Mouse (Mus musculus): ENCODE measurements around the gene Adam10.
A peak's percentile ranks its signal among the peaks of the same experiment; 100 is the strongest.

The Adam10 gene

DNA sequence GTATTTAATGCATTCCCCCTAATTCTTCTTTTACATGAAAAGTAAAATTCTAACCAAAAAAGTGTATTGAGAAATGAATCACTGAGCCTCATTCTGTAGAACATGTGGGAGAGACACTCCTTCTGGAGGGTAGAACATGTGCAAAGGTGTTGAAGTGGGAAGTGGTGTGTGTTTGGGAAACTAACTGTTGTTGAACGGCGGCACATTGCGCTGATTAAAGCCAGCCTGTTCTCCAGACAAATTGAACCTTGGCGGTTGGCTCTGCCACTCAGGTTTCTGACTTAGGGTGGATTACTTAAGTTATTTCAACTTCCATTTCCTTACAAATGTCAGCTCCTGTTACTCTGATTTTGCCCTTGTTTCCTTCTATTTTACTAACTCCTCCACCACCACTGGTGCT is 5.1 kb upstream of the Adam10 start:
- no peak for DNase-seq (ENCODE audit: low spot score)

DNA sequence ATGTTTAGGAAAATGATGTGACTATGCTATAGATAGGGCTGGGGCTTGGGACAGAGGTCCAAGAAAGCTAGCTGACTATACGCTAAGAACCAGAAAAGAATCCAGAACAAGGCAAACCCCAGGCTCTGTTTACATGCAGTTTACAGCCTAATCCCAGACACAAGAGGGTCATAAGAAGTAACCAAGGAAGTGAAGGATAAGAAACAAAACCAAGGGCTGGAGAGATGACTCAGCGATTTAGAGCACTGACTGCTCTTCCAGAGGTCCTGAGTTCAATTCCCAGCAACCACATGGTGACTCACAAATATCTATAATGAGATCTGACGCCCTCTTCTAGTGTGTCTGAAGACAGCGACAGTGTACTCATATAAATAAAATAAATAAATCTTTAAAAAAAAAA is 3.7 kb upstream of the Adam10 start:
- no peak for DNase-seq (ENCODE audit: low spot score)

DNA sequence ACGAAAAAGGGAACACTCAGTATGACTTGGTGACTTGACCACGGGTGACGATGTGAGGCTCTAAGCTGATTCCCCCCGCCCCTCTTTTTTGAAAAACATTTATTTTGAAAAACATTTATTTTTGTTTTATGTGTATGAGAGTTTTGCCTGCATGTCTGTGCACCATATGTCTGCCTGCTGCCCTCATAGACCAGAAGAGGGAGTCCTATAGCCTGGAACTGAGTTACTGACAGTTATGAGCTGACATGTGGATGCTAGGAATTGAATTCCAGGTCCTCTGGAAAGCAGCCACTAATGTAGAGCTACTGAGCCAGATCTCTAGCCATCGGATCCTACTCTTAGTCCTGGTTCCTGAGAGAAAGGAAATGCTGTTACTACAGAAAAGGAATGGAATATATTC is 2.8 kb upstream of the Adam10 start:
- DNase-seq (ENCODE audit: low spot score): no peak

DNA sequence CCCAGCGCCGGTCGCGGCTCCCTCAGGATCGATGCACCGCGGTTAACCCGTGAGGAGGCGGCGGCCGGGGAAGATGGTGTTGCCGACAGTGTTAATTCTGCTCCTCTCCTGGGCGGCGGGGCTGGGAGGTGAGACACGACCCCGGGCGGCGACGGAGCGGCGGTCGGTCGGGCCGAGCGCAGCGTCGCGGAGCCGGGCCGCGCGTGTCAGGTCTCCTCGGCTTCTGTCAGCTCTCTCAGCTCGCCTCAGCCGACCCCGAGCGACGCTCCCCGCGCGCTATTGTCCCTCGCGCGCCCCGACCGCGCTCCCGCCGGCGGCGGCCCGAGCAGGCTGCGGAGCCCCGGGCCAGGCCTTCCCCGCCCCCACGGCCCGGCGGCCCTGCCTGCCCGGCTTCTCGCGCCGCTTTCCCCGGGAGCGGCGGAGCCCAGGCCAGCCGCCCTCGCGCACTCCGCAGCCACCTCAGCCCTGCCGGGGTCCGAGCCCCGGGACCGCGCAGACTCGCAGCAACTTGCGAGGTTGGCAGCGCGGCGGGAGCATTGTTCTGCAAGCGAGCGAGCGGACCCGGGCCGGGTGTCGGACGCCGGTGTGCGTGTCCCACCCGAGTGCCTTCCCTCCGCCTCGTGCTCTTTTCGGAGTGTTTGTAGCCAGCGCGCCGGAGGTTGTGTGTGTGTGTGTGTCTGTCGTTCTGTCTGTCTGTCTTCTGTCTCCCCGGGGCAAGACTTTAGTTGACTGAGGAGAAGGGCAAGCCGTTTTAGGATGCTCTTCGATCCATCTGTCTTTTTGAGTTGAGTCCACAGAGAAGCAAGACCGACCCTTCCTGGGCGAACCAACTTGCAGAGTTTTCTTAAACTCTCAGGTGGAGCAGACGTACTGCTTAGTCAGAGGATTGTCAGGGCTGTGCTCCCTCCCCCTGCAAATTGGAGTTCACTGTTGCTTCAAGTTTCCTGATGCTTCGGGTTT is 615 bp downstream of the Adam10 start:
- DNase-seq (ENCODE audit: low spot score): peak; percentile 29

DNA sequence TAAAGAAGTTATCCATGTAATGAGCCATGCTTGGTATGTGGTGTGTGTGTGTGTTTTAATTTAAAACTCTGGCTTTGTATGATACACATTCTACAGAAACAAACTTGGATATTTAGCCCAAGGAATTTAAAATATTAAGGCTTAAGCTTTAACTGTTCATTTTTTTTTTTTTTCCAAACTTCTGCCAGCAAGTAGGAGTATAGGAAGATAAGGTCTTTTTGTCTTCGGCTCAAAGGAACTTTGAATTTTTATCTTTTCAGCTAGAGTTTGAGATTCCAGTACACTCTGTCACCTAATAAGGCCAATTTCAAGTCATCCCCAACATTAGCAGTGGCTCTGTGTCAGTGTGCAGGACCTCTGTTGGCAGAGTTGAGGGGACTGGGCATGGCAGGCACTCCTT is 3.4 kb downstream of the Adam10 start:
- no peak for DNase-seq (ENCODE audit: low spot score)

DNA sequence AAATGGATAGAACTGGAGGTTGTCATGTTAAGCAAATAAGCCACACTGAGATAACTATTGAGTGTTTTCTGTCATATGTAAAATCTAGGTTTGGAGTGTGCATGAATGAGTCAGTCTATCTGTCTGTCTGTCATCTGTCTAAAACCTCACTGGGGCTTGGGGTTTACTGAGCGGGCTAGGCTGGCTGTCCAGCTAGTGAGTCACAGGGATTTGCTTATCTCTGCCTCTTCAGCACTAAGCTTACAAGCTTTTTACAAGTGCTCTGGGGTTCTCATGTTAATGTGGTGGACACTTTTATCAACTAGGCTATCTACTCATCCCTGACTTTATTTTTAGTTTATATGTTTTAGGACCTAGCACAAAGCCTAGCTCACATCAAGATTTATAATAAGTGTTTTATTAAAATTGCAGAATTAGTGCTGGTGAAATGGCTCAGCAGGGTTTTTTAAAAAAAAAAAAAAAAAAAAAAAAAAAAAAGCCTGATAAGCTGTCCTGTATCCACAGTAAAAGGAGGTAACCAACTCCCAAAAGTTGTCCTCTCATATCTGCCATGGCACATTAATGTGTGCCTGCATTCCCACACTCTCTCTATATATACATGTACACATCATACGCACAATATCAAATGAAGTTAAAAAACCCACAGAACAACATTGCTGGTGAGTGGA is 9.6 kb downstream of the Adam10 start:
- no peak for DNase-seq (ENCODE audit: low spot score)

DNA sequence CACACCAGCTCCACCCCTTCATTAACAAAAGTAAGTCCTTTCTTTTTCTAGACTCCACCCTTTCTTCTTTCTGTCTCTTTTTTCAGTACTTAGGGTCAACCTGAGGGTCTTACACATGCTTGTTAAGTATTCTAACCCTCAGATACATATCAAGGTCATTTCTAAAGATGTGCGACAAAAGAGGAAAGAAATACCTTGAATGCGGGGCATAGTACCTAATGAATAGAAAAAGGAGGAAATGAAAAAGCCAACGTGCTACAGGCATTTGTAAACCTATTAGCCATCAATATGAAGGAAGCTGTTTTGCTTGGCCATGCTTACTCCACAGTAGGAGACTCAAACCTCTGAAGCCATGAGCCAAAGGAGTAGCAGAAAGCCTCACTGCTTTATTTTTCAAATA is 11.1 kb downstream of the Adam10 start:
- DNase-seq (ENCODE audit: low spot score): no peak

DNA sequence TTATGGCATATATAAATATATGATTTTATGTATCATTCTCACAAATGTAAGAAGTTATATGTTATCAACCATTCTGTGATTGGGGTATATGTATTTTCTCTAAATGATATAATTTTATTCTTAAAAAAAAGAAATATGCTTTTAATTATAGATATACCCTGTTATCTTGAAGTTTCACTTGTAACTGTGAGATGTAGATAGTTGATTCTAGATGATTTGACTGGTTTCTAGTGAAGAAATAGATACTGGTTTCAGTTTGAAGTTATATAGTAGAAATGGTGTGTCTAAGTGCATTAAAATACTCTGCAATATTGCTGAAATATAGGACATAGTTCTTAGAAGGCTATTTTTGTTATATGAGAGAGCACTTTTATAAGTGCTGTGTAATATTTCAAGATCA is 11.8 kb downstream of the Adam10 start:
- no peak for DNase-seq (ENCODE audit: low spot score)

DNA sequence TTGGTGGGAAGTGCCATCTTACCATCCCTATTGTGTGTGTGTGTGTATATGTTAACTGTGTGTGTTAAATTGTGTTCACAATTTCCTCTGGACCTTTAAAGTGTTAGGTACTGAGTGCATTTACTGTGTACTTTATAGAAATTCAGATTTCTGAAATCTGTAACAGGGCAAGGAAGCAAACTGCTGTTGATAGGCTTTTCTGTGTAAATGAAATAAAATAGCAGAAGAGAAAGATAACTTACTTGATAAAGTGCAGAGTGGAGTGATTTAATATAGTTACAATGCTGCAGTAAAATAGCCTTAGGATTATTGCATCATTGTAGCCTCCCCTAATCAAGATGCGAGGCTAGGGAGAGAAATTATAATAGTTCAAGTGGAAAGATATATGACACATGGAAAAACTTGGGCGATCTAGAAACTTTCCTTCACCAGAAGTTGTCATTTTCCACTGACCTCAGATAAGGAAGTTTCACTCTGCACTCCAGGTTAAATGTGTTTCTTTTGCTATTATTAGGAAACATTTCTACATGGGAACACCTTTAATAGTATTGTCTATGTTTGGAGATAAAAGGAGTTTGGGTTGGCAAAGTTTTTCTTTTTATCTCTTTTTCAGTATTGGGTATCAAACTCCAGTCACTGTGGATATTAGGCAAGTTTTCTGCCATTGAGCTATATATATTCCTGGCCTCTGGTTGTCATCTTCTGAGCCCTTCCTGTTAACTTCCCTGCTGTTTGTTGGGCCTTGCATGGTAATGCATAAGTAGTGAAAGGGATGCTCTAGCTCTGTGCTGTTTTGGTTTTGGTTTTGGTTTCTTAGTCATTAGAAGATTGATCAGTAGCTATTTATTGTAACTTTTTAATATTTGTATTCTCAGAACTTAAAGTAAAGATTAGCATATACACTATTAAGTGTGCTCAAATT is 13.2 kb downstream of the Adam10 start:
- no peak for DNase-seq (ENCODE audit: low spot score)

DNA sequence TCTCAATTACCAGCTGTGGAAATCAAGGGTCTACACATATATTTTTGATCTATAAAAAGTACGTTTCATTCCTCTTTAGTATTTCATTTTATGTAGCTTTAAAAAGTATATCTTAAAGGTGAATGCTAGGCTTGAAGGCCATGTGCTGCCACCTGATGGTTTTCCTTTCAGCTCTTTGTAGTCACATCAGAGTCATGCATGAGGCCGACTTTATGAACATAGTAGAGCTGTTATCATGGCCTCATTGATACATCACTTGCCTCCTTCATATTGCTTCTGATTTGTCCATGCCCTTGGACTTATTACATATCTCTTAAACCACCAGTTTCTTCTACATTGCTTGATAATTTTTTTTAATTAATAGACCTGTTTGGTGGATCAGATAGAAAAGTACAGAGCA is 16.9 kb downstream of the Adam10 start:
- no peak for DNase-seq (ENCODE audit: low spot score)

DNA sequence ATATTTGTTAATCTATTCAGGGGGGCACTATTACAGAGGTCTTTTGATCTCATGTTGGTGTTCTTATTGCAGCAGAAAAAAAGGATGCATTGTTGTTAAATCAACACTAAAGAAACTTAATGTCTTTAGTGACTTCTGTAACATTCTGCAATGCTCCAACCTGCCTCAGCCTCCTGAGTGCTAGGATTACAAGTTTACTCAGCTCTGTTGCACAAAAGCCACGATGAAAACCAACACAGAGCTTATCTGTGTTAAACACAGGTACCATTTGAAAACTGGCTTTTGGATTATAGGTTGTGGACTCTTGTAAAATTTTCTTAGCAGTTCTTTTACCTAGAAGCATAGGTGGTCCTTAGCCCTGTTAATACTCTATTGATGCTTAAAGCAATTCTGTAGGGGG is 19.3 kb downstream of the Adam10 start:
- no peak for DNase-seq (ENCODE audit: low spot score)

DNA sequence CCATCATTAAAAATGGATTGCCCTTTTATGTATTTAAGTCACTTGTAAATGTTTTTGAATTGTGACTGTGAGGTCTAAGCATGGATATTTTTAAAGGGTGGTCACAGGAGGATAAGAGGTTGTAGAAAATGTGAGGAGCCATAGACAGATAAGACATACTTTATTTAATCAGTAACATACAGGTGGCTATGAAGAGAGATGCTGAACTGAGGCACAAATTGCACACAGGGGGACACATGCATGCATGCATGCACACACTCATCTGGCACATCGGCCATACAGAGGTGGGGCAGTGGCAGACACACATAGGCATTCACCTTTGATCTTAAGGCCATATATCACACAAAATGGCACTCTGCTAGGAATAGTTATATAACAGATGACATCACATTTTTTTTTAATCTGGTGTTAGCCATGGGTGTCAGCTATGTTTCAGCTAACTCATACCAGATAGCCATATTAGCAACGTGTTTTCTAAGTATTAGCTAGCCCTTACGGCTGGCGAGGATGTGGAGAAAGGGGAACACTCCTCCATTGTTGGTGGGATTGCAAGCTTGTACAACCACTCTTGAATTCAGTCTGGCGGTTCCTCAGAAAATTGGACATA is 24.9 kb downstream of the Adam10 start:
- no peak for DNase-seq (ENCODE audit: low spot score)

DNA sequence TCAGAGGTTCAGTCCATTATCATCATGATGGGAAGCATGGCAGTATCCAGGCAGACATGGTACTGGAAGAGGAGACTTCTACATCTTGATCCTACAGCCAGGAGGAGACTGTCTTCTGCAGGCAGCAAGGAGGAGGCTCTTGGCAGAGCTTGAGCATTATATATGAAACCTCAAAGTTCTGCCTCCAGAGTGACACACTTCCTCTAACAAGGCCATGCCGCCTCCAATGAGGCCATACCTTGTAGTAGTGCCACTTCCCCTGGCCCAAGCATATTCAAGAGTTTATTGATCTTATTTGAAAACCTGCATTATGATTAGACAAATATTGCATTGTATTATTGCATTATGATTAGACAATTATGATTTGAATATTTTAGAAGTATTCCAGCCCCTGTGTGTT is 27.6 kb downstream of the Adam10 start:
- DNase-seq (ENCODE audit: low spot score): no peak

DNA sequence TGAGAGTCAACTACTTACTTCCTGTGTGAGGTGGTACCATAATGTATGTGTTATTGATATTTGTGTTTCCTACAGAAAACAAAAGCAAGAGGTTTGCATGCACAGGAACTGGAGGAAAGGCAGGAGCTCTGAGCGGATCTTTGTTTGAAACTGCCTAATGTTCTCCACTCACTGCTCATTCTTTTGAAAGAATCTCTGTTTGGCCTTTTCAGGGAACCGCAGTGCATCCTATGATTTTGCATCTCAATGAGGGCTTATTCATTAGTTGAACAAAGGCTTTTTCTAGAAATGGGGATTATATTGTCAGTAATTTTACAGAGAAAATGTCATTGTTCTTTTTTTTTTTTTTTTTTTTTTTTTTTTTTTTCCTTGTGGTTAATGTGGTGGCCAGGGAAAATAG is 50.7 kb downstream of the Adam10 start:
- no peak for DNase-seq (ENCODE audit: low spot score)

DNA sequence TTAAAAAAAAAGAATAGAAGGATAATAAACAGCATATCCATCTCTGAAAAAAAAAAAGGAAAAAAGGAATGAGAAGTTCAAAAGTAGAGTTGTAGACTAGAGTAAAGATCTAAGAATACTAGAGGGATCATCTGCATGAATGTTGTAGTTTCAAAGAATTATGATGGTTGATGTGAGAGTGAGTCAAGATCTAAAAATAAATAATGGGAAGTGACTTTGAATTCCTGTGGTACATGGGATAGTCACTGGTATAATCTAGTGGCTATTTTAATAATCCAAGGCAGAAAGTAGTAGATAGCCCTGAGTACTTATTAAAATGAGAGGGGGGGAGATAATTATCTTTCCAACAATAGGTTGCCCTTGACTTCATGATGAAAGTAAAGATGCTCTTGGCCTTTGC is 52.3 kb downstream of the Adam10 start:
- no peak for DNase-seq (ENCODE audit: low spot score)

DNA sequence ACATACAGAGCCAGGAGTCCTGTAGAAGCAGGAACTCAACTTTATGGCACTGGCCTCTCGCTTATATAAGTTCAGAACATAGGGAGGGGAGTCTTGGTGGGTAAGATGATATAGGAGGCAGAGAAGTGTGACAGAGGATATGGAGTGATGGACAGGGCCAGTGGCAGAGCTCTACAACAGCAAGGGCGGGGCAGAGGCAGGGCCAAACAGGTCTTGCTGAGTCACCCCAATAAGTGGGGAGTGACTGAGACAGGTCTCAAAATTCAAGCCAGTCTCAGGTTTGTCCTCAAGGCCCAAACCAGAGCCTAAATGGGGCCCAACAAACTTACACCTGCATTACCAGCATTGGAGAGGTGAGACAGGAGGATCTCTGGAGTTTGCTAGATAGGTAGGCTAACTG is 54.4 kb downstream of the Adam10 start:
- no peak for DNase-seq (ENCODE audit: low spot score)

DNA sequence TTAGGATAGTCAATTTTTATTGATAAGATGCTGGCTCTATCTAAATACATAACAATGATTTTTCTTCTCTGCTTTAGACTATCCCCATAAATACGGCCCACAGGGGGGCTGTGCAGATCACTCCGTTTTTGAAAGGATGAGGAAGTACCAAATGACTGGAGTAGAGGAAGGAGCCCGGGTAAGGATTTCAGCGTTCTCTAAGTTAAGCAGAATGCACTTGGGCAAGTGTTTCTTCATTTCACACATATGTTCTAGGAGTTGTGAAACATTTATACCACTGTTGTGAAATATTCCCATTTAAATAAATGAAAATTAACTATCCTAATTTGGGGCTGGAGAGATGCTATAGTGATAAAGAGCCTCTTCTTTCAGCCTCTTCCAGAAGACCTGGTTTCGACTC is 61.2 kb downstream of the Adam10 start:
- DNase-seq (ENCODE audit: low spot score): no peak

DNA sequence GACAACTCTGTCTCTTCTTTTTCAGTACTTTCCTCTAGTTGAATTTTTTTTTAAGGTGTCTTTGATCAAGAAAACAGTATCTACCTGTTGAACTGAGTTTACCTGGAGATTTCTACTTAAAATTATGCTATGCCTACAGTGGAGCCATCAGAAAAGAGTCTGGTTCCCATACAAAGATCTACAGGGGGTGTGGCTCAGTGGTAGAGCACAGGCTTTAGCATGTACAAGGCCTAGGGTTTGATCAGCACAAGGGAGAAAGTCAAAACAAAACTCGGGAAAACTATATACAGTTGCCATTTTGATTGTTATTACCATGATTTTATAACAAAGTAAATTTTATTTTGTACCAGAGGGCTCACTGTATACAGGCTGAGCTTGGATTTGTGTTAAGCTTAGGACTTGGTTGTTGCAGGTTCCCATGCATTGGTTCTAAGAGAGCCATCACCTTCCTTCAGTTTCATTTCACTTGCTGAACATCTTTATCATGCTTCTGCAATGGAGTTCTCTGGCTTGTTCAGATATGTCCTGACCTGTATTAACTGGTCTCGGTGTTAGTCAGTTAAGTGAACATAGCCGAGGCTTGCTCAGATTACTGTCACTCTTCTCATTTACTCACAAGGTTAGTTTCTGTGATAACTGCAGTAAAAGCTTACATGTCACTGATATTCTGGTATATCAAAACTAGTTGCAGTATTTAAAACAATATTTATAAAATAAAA is 72.9 kb downstream of the Adam10 start:
- no peak for DNase-seq (ENCODE audit: low spot score)

DNA sequence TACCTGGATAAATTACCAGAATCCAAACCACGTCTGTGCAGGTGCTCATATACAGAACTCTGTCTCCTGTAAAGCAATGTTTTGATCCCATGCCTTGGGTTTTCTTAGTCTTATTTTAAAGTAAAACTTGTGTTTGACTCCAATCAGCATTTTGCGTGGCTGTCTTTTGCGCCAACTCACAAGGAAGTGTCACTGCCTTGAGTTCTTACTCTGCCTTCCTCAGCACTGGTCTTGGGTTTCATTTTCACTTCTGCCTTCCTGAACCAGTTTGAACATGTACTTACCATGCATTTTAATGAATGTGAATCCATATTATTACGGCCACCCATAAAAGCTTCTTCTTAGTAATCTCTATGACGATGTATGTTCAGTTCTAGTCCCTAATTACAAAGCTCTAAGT is 82.2 kb downstream of the Adam10 start:
- no peak for DNase-seq (ENCODE audit: low spot score)

DNA sequence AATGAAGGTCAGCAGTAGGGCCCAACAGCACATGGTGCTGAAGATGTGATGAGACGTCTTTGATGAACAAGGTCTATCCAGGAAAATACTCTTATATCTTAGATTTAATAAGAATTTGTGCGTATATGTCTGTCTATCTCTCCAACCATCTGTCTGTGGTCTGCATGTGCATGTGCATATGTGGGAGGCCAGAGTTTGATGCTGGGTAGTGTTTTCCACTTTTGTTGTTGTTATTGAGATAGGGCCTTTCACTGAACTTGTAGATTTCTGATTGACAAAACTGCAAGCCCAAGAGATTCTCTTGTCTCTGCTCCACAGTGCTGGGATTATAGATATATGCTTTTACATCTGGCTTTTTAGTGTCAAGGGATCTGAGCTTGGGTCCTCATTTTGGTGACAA is 96.7 kb downstream of the Adam10 start:
- no peak for DNase-seq (ENCODE audit: low spot score)

DNA sequence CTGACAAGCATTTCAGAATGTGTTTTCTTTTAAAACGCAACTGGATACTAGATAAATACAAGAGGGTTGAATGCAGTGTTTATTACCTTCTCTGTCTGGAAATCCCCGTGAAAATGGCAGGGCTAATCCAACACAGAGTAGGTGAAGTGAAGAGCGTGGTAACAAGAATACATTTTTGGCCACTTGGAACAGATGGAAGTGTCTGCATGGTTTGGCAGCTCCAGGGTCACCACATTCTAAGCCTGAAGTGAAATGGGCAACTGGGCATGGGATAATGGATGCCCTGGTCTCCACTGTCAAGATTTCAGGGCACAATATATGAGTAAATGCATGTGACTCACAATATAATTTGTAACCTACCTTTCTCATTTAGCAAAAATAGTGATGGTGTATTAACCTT is 103.4 kb downstream of the Adam10 start:
- DNase-seq (ENCODE audit: low spot score): no peak

Measured in ovary, postnatal 10 days (tissue).